Mouse (Mus musculus) midbrain, postnatal 0 days (tissue): Measurements from ENCODE around the gene Hcrt. TPM values are rescaled to one million over a fixed set of nuclear protein-coding genes. Genes with fewer than 3 reads are reported as not detected.

Experiments used
- ATAC-seq: fragments of 200-750 bp; cut with Nextera tagmentation; 2 replicates; pipeline ENCODE4 v1.8.0; 2017; ENCODE audit warnings: moderate number of reproducible peaks, mild to moderate bottlenecking, moderate TSS enrichment, moderate library complexity; ENCODE audit not compliant: low FRiP score
- DNase-seq: peaks from one replicate; pipeline ENCODE4 v3.0.0-alpha.2; 2015; ENCODE audit warnings: low spot score
- H3K27ac ChIP-seq: fragments of 300-500 bp; sonication (generic); 2 replicates; pipeline ENCODE4 v1.5.1; 2014; ENCODE audit warnings: low read depth, mild to moderate bottlenecking, low read length, mixed read lengths
- H3K27me3 ChIP-seq: fragments of 300-500 bp; sonication (generic); 2 replicates; pipeline ENCODE4 v1.6.1; 2014; ENCODE audit warnings: low read length, control low read depth, mixed read lengths; ENCODE audit not compliant: insufficient read depth
- H3K36me3 ChIP-seq: fragments of 300-500 bp; sonication (generic); 2 replicates; pipeline ENCODE4 v1.6.1; 2014; ENCODE audit warnings: low read length, control low read depth, mixed read lengths; ENCODE audit not compliant: insufficient read depth
- H3K4me1 ChIP-seq: fragments of 300-500 bp; sonication (generic); 2 replicates; pipeline ENCODE4 v1.6.1; 2014; ENCODE audit warnings: mild to moderate bottlenecking, control low read depth, antibody characterized with exemption, low read length, mixed read lengths; ENCODE audit not compliant: insufficient read depth
- H3K4me2 ChIP-seq: fragments of 300-500 bp; sonication (generic); 2 replicates; pipeline ENCODE4 v1.6.1; 2014; ENCODE audit warnings: low read depth, mild to moderate bottlenecking, low read length, mixed read lengths; ENCODE audit not compliant: poor library complexity, severe bottlenecking
- H3K4me3 ChIP-seq: fragments of 300-500 bp; sonication (generic); 2 replicates; pipeline ENCODE4 v1.5.1; 2014; ENCODE audit warnings: low read depth, mild to moderate bottlenecking, low read length, moderate library complexity
- H3K9ac ChIP-seq: fragments of 300-500 bp; sonication (generic); replicated peaks from 2 replicates; pipeline ENCODE4 v1.6.1; 2014; ENCODE audit warnings: mild to moderate bottlenecking, low read length, moderate library complexity, mixed read lengths; ENCODE audit not compliant: poor library complexity, severe bottlenecking
- H3K9me3 ChIP-seq: fragments of 300-500 bp; sonication (generic); 2 replicates; pipeline ENCODE4 v1.6.1; 2016; ENCODE audit warnings: low read length, control low read depth
- CTCF ChIP-seq: IDR thresholded peaks from 2 replicates; pipeline ENCODE4 v1.5.1; 2016; ENCODE audit warnings: antibody characterized with exemption, mild to moderate bottlenecking
- WGBS: fragments of 180-500 bp; shearing (Covaris S2); extraction: QIAGEN DNeasy Blood & Tissue Kit; methylation state at CpG from one replicate; pipeline ENCODE4 v1.1.7; 2014; 5-methylcytosine and 5-hydroxymethylcytosine counted together
- polyA plus RNA-seq: library from polyadenylated mRNA; unstranded; fragments of >200 nt; fragmentation: Nextera tagmentation; extraction: Ambion mirVana; gene quantifications from 2 replicates; pipeline ENCODE4 v1.2.1, GENCODE M21; 2015
- total RNA-seq: library from RNA; depleted of rRNA; stranded (reverse); fragments of >200 nt; gene quantifications from 2 replicates; pipeline ENCODE4 v1.2.3, GENCODE M21; 2014; rRNA removed

Hcrt gene
- total and polyA plus RNA-seq, 2 experiments from 2014 or later = 4.5 to 16.8 TPM

GRCm38 (mm10) chr11:100711783-100712615, 50.7 kb downstream of the Hcrt start, which contains the start of gene Kat2a:
Gene Kat2a (minus strand): TSS chr11:100712465.
- peak within 1 kb of the TSS; percentile 83 for H3K4me2 ChIP-seq
- H3K9me3 ChIP-seq = no peaks in the 10 kb centered on the region
- DNase-seq (peak; percentile 94), ATAC-seq (peak; percentile 88)
- H3K27ac ChIP-seq = peak within 1 kb of the TSS; percentile 78
- peaks cover 39% of the 10 kb centered on the region for H3K36me3 ChIP-seq
- TF ChIP-seq CTCF = no peak
- no peaks in the 10 kb centered on the region for H3K27me3 ChIP-seq
- peak within 1 kb of the TSS; percentile 97 for H3K9ac ChIP-seq
- H3K4me1 ChIP-seq = peaks cover 8% of the 10 kb centered on the region; the same call in 1 of the 2 replicates
- 3% methylated on average over 45 of the region's 48 CpGs for WGBS
- H3K4me3 ChIP-seq = peak within 1 kb of the TSS; percentile 95

Other genes with a start within 250 kb of the Hcrt start
- 207 and 228 TPM in 2 replicates for gene Acly, start 234.9 kb downstream of the Hcrt start, total RNA-seq
- 116 and 120 TPM in 2 replicates for gene Acly, start 234.9 kb downstream of the Hcrt start, polyA plus RNA-seq
- gene Ttc25, start 217.3 kb downstream of the Hcrt start, total RNA-seq = 0.33 and 0.71 TPM in 2 replicates
- gene Ttc25, start 217.3 kb downstream of the Hcrt start, polyA plus RNA-seq = 0.96 and 1.4 TPM in 2 replicates
- 54.7 and 68.8 TPM in 2 replicates for gene Cnp, start 188.0 kb downstream of the Hcrt start, total RNA-seq
- gene Cnp, start 188.0 kb downstream of the Hcrt start, polyA plus RNA-seq = 65.3 and 76.0 TPM in 2 replicates
- gene Nkiras2, start 143.7 kb downstream of the Hcrt start, total RNA-seq = 106 and 125 TPM in 2 replicates
- 80.9 and 89.3 TPM in 2 replicates for gene Nkiras2, start 143.7 kb downstream of the Hcrt start, polyA plus RNA-seq
- 67.1 and 75.9 TPM in 2 replicates for gene Dnajc7, start 142.8 kb downstream of the Hcrt start, total RNA-seq
- gene Dnajc7, start 142.8 kb downstream of the Hcrt start, polyA plus RNA-seq = 228 and 234 TPM in 2 replicates
- gene Zfp385c, start 70.5 kb downstream of the Hcrt start, total RNA-seq = 0.66 and 2.5 TPM in 2 replicates
- 0.53 and 0.98 TPM in 2 replicates for gene Zfp385c, start 70.5 kb downstream of the Hcrt start, polyA plus RNA-seq
- 2.4 and 3.8 TPM in 2 replicates for gene Dhx58, start 58.7 kb downstream of the Hcrt start, total RNA-seq
- gene Dhx58, start 58.7 kb downstream of the Hcrt start, polyA plus RNA-seq = 1.8 and 2.2 TPM in 2 replicates
- 62.8 and 75.6 TPM in 2 replicates for gene Kat2a, start 50.5 kb downstream of the Hcrt start, total RNA-seq
- gene Kat2a, start 50.5 kb downstream of the Hcrt start, polyA plus RNA-seq = 69.9 and 70.0 TPM in 2 replicates
- not detected in 2 replicates for gene Hspb9, start 49.1 kb downstream of the Hcrt start, total RNA-seq
- gene Hspb9, start 49.1 kb downstream of the Hcrt start, polyA plus RNA-seq = not detected in 2 replicates
- 218 and 250 TPM in 2 replicates for gene Rab5c, start 24.7 kb downstream of the Hcrt start, total RNA-seq
- gene Rab5c, start 24.7 kb downstream of the Hcrt start, polyA plus RNA-seq = 33.8 and 34.4 TPM in 2 replicates
- 13.7 and 19.6 TPM in 2 replicates for gene Kcnh4, start 3.0 kb downstream of the Hcrt start, total RNA-seq
- 6.1 and 7.4 TPM in 2 replicates for gene Kcnh4, start 3.0 kb downstream of the Hcrt start, polyA plus RNA-seq
- 13.9 and 14.1 TPM in 2 replicates for gene Ghdc, start 8.0 kb upstream of the Hcrt start, total RNA-seq
- gene Ghdc, start 8.0 kb upstream of the Hcrt start, polyA plus RNA-seq = 6.5 and 6.7 TPM in 2 replicates
- gene Stat5b, start 87.8 kb upstream of the Hcrt start, total RNA-seq = 22.5 and 25.6 TPM in 2 replicates
- gene Stat5b, start 87.8 kb upstream of the Hcrt start, polyA plus RNA-seq = 13.0 and 15.7 TPM in 2 replicates
- gene Stat5a, start 96.4 kb upstream of the Hcrt start, total RNA-seq = 5.1 and 8.5 TPM in 2 replicates
- 4.0 TPM in 2 replicates for gene Stat5a, start 96.4 kb upstream of the Hcrt start, polyA plus RNA-seq
- 37.8 and 47.1 TPM in 2 replicates for gene Stat3, start 176.6 kb upstream of the Hcrt start, total RNA-seq
- gene Stat3, start 176.6 kb upstream of the Hcrt start, polyA plus RNA-seq = 34.2 and 40.8 TPM in 2 replicates
- gene Cavin1, start 208.0 kb upstream of the Hcrt start, total RNA-seq = 24.8 and 26.0 TPM in 2 replicates
- 46.0 and 47.5 TPM in 2 replicates for gene Cavin1, start 208.0 kb upstream of the Hcrt start, polyA plus RNA-seq
- 242 and 247 TPM in 2 replicates for gene Atp6v0a1, start 246.5 kb upstream of the Hcrt start, total RNA-seq
- 204 and 210 TPM in 2 replicates for gene Atp6v0a1, start 246.5 kb upstream of the Hcrt start, polyA plus RNA-seq